Mouse (Mus musculus) neural tube, embryonic 14.5 days (tissue): Measurements from ENCODE around the gene Ube2l6. TPM values are rescaled to one million over a fixed set of nuclear protein-coding genes. Genes with fewer than 3 reads are reported as not detected.
"Not testable (repeated sequence)": the region's sequence is repeated elsewhere in the genome, so short reads cannot be mapped to it uniquely, and the experiment has no call there.

ENCODE experiments used
- ATAC-seq: fragments of 200-750 bp; cut with Nextera tagmentation; 2 replicates; pipeline ENCODE4 v1.8.0; 2017; ENCODE audit warnings: low read depth, mild to moderate bottlenecking, moderate TSS enrichment, moderate library complexity
- H3K27ac ChIP-seq: fragments of 300-500 bp; sonication (generic); 2 replicates; pipeline ENCODE4 v1.5.1; 2014; ENCODE audit warnings: low read depth, mild to moderate bottlenecking, control low read depth, low read length, moderate library complexity, mixed read lengths
- H3K27me3 ChIP-seq: fragments of 300-500 bp; sonication (generic); 2 replicates; pipeline ENCODE4 v1.6.1; 2014; ENCODE audit warnings: low read length; ENCODE audit not compliant: control insufficient read depth, insufficient read depth
- H3K36me3 ChIP-seq: fragments of 300-500 bp; sonication (generic); 2 replicates; pipeline ENCODE4 v1.6.1; 2014; ENCODE audit warnings: low read length, mixed read lengths; ENCODE audit not compliant: control insufficient read depth, insufficient read depth
- H3K4me1 ChIP-seq: fragments of 300-500 bp; sonication (generic); 2 replicates; pipeline ENCODE4 v1.6.1; 2014; ENCODE audit warnings: low read length; ENCODE audit not compliant: control insufficient read depth, insufficient read depth
- H3K4me2 ChIP-seq: fragments of 300-500 bp; sonication (generic); 2 replicates; pipeline ENCODE4 v1.6.1; 2014; ENCODE audit warnings: mild to moderate bottlenecking, low read depth, low read length, control low read depth
- H3K4me3 ChIP-seq: fragments of 300-500 bp; sonication (generic); 2 replicates; pipeline ENCODE4 v1.5.1; 2014; ENCODE audit warnings: low read depth, low read length, control low read depth, mixed read lengths
- H3K9ac ChIP-seq: fragments of 300-500 bp; sonication (generic); replicated peaks from 2 replicates; pipeline ENCODE4 v1.6.1; 2014; ENCODE audit warnings: low read depth, mild to moderate bottlenecking, control low read depth, low read length, mixed read lengths
- H3K9me3 ChIP-seq: fragments of 300-500 bp; sonication (generic); 2 replicates; pipeline ENCODE4 v1.6.1; 2016; ENCODE audit warnings: low read length; ENCODE audit not compliant: control insufficient read depth
- WGBS: fragments of 180-500 bp; shearing (Covaris S2); extraction: QIAGEN DNeasy Blood & Tissue Kit; methylation state at CpG from one replicate; pipeline ENCODE4 v1.1.7; 2014; 5-methylcytosine and 5-hydroxymethylcytosine counted together
- polyA plus RNA-seq: library from polyadenylated mRNA; unstranded; fragments of >200 nt; fragmentation: Nextera tagmentation; extraction: Ambion mirVana; gene quantifications from 2 replicates; pipeline ENCODE4 v1.2.1, GENCODE M21; 2014

Gene Ube2l6
- polyA plus RNA-seq, 1 experiment from 2014 or later, result 16.3 TPM

DNA sequence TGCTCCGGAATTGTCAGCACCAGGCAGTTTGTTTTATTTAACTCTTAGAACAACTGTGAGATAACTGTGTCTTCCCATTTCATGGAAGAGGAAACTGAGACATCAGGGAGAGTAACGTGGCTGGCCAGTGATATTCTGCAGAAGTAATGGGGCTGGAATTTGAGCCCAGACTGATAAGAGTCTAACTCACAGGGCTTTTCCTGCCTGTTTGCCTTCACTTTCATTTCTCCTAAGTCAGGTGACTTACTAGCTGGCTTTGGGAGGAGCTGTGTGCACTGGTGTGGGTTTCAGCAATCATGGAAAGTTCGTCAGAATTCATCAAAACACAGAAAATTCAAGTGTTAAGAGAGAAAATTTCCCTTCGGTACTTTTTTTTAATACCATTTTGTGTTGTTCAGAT, 1.7 kb downstream of the Ube2l6 start:
- Histone ChIP-seq H3K27me3 (no peaks in the 10 kb centered on the region), H3K9ac (no peak overlapping the region), H3K27ac (no peak overlapping the region), H3K4me2 (no peak overlapping the region), H3K9me3 (no peaks in the 10 kb centered on the region), H3K4me1 (no peaks in the 10 kb centered on the region), H3K4me3 (no peak overlapping the region), H3K36me3 (no peaks in the 10 kb centered on the region)
- no peak for ATAC-seq
- 87% methylated on average over 4 of the region's 4 CpGs for WGBS

GRCm38 (mm10) chr2:84801223-84801622, 2.6 kb downstream of the Ube2l6 start:
- H3K27me3 ChIP-seq, H3K4me3 ChIP-seq, ATAC-seq, H3K9ac ChIP-seq, H3K4me2 ChIP-seq, H3K27ac ChIP-seq, H3K9me3 ChIP-seq, H3K4me1 ChIP-seq, H3K36me3 ChIP-seq: not testable (repeated sequence)
- 78% methylated on average over 5 of the region's 5 CpGs for WGBS

DNA sequence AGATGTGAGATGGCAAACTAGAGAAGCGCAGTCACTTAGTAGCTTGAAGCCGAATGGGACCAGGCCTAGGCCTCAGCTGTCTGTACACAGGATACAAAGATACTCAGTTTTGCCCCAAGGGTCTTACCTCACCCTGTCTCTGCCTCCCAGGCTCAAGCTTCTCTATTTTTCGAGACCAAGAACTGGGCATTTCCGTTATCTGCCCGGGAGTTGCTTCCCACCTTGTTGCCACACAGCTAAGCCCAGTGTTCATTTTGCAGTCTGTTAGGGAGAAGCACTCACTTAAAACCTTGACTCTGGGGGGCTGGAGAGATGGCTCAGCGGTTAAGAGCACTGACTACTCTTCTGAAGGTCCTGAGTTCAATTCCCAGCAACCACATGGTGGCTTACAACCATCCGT, 5.3 kb downstream of the Ube2l6 start:
- 89% methylated on average over 7 of the region's 7 CpGs for WGBS
- no peak for ATAC-seq
- H3K9me3 ChIP-seq, result no peaks in the 10 kb centered on the region
- H3K9ac ChIP-seq, result no peak overlapping the region
- H3K36me3 ChIP-seq, result no peaks in the 10 kb centered on the region
- no peak overlapping the region for H3K27ac ChIP-seq
- no peaks in the 10 kb centered on the region for H3K27me3 ChIP-seq
- H3K4me3 ChIP-seq, result no peak overlapping the region
- H3K4me1 ChIP-seq, result no peaks in the 10 kb centered on the region
- H3K4me2 ChIP-seq, result no peak overlapping the region

- 81% methylated on average over 5 of the region's 5 CpGs for WGBS
- Histone ChIP-seq H3K36me3 (no peaks in the 10 kb centered on the region), H3K9me3 (no peaks in the 10 kb centered on the region), H3K9ac (no peak overlapping the region), H3K4me2 (no peak overlapping the region), H3K4me3 (no peak overlapping the region), H3K27ac (no peak overlapping the region), H3K4me1 (no peaks in the 10 kb centered on the region), H3K27me3 (no peaks in the 10 kb centered on the region)
- ATAC-seq, result no peak
These were observed 7.9 kb downstream of the Ube2l6 start for GRCm38 (mm10) chr2:84806546-84806945.

DNA sequence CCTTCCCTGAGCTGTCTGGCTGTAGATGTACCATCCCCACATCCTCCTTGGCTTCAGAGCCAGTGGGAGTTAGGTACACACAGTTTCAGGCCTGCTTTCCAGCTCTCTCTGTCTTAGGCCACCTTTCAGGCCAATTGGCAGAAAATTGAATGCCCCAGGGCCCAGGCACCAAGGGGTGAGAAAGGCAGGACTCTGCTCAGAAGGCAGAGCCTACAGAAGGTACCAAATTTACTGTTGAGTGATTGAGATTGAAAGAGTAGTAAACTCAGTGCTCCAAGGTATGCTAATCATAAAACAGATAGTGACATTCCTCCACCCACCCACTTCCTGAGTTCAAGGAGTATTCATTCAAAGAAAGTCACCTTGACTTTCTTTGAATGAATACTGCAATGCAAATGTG, 10.7 kb downstream of the Ube2l6 start:
- Histone ChIP-seq H3K4me2 (no peak overlapping the region), H3K9ac (no peak overlapping the region), H3K4me3 (no peak overlapping the region), H3K27me3 (no peaks in the 10 kb centered on the region), H3K4me1 (no peaks in the 10 kb centered on the region), H3K36me3 (no peaks in the 10 kb centered on the region), H3K27ac (no peak overlapping the region), H3K9me3 (no peaks in the 10 kb centered on the region)
- no peak for ATAC-seq

DNA sequence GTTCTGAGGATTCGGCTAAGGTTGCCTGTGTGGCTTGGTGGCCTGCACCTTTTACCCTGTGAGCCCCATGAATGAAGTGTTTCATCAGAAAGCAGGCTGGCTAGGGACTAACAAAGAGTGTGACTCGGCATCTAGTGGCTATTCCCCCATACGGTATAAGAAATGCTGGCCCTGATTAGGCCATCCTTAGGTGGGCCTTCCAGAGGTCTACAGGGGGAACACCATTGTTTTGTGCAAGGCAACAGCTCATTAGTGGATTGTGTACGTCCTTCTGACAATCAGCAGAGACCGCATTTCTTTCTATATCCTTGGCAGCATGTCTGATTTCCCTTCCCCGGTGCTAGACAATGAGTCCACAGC, 11.9 kb downstream of the Ube2l6 start:
- 81% methylated on average over 6 of the region's 6 CpGs for WGBS
- H3K4me1 ChIP-seq, result no peaks in the 10 kb centered on the region
- no peak overlapping the region for H3K4me3 ChIP-seq
- no peaks in the 10 kb centered on the region for H3K27me3 ChIP-seq
- no peaks in the 10 kb centered on the region for H3K36me3 ChIP-seq
- H3K9ac ChIP-seq, result no peak overlapping the region
- no peaks in the 10 kb centered on the region for H3K9me3 ChIP-seq
- ATAC-seq, result peak; percentile 31; the same call in 1 of the 2 replicates
- no peak overlapping the region for H3K27ac ChIP-seq
- H3K4me2 ChIP-seq, result no peak overlapping the region

DNA sequence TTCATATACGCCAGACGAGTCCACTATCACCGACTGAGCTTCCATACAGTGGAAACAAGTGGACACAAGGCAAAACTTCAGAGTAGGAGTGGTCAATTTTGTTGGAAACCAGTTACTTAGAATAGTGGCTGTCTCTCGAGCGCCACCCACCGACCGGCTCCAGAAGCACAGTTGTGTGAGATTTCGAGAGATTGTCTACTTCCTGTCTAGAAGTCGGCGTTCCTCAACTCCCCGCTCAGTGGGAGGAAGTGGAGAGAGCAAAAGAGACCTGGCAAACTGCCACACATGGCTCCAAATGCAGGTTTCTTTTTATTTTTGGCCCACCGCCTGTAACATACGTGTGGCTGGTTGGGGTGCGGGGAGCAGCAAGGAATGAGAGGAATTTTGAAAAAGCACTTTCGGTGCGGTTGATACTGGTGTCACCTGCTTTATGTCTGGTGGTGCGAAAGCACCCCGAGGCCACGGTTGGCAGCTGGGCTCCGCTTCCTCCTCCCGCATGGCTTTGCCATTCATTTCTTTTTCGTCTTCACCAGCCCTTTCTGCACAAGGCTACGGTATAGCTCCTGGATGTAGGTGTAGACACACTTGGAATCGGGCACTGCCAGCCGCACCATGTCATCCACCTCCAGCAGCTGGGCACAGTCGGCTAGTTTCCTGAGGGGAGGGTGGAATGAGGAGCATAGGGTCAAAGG, 12.4 kb downstream of the Ube2l6 start:
- Histone ChIP-seq H3K4me3 (no peak overlapping the region), H3K27me3 (no peaks in the 10 kb centered on the region), H3K27ac (no peak overlapping the region), H3K9me3 (no peaks in the 10 kb centered on the region), H3K9ac (no peak overlapping the region), H3K4me1 (no peaks in the 10 kb centered on the region), H3K36me3 (no peaks in the 10 kb centered on the region), H3K4me2 (peak overlapping the region; percentile 27; the same call in 1 of the 2 replicates)
- WGBS, result 41% methylated on average over 26 of the region's 26 CpGs
- ATAC-seq, result peak; percentile 65; the same call in 1 of the 2 replicates

DNA sequence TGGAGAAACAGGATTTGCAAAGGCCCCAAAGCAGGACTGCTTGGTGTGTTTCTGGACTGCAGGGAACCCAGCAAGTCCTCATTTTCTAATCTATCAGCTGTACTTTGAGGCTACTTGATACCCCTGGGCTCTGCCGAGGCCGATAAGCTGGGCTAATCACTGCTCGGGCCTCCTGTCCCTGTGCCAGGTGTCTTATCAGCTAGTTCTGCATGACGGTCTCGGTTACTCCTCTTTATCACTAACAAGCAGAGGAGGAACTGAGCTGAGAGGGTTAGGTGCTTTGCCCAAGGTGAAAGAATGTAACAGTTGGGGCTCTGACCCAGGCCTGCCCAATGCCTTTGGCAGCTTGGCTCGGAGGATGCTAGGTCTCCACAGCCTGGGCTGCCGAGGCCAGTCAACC, 13.3 kb downstream of the Ube2l6 start:
- no peak for ATAC-seq
- Histone ChIP-seq H3K4me1 (no peaks in the 10 kb centered on the region), H3K4me2 (no peak overlapping the region), H3K9ac (no peak overlapping the region), H3K9me3 (no peaks in the 10 kb centered on the region), H3K36me3 (no peaks in the 10 kb centered on the region), H3K4me3 (no peak overlapping the region), H3K27ac (no peak overlapping the region), H3K27me3 (no peaks in the 10 kb centered on the region)
- 97% methylated on average over 7 of the region's 7 CpGs for WGBS

DNA sequence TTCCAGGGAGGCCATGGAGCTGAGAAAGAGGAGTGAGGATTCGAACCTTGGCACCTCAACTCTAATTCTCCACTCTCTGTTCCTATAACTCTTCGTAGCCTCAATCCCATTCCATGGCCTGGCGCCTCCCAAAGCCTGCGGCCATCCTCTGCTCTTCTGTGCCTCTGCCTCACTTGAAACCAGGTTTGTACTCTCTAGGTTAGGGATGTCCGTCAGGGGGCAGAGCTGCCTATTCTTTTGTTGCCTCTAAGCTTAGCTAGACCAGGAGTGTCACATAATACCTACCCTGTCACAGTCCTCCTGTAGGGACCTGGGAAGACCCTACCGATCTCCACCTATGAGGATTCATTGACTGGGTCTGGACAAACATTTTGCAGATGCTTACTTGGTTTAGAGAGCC, 14.0 kb downstream of the Ube2l6 start:
- 71% methylated on average over 6 of the region's 6 CpGs for WGBS
- H3K9ac ChIP-seq, result no peak overlapping the region

More for the DNA sequence above, 14.0 kb downstream of the Ube2l6 start:
- Histone ChIP-seq H3K4me1 (no peaks in the 10 kb centered on the region), H3K36me3 (no peaks in the 10 kb centered on the region), H3K4me3 (no peak overlapping the region), H3K9me3 (no peaks in the 10 kb centered on the region), H3K27me3 (no peaks in the 10 kb centered on the region), H3K4me2 (no peak overlapping the region), H3K27ac (no peak overlapping the region)
- no peak for ATAC-seq
